Mouse (Mus musculus): Measurements from ENCODE around the gene Tfap4. TPM values are rescaled to one million over a fixed set of nuclear protein-coding genes. Genes with fewer than 3 reads are reported as not detected.
"Not testable (repeated sequence)": the region's sequence is repeated elsewhere in the genome, so short reads cannot be mapped to it uniquely, and the experiment has no call there.

The Tfap4 gene
- polyA plus RNA-seq, 1 experiment, result 12.0 TPM

- H3K4me3 ChIP-seq (ENCODE audit: control insufficient read depth, insufficient read depth, low read length), result peak overlapping the region; percentile 64
- 8% methylated on average over 14 of the region's 14 CpGs for WGBS
- H3K27ac ChIP-seq (ENCODE audit: control insufficient read depth, insufficient read depth, low read length), result 0 out of 2 replicates have a peak overlapping the region, but pooled peaks have one; percentile 7
- TF ChIP-seq CTCF (IDR thresholded peaks at IDR 0.05; ENCODE audit: borderline replicate concordance, control insufficient read depth, extremely low read depth, insufficient read depth, low read length, poor library complexity) (no peak), POLR2A (IDR thresholded peaks at IDR 0.05; ENCODE audit: control insufficient read depth, extremely low read depth, insufficient read depth, low read length, poor library complexity) (no peak)
- H3K27me3 ChIP-seq (ENCODE audit: control insufficient read depth, insufficient read depth, low read length), result no peaks in the 10 kb centered on the region
- peaks cover 22% of the 10 kb centered on the region for H3K4me1 ChIP-seq (replicated peaks; ENCODE audit: control insufficient read depth, insufficient read depth, low read length)
- DNase-seq, result no peak
- no peaks in the 10 kb centered on the region for H3K36me3 ChIP-seq (ENCODE audit: control insufficient read depth, insufficient read depth, low read length)
Observed at GRCm38 (mm10) chr16:4585642-4586530, 26.2 kb upstream of the Tfap4 start.

- peaks cover 22% of the 10 kb centered on the region for H3K4me1 ChIP-seq (replicated peaks; ENCODE audit: control insufficient read depth, insufficient read depth, low read length)
- DNase-seq, result no peak
- H3K36me3 ChIP-seq (ENCODE audit: control insufficient read depth, insufficient read depth, low read length), result no peaks in the 10 kb centered on the region
- TF ChIP-seq CTCF (IDR thresholded peaks at IDR 0.05; ENCODE audit: borderline replicate concordance, control insufficient read depth, extremely low read depth, insufficient read depth, low read length, poor library complexity) (no peak), POLR2A (IDR thresholded peaks at IDR 0.05; ENCODE audit: control insufficient read depth, extremely low read depth, insufficient read depth, low read length, poor library complexity) (no peak)
- WGBS, result 28% methylated on average over 5 of the region's 5 CpGs
- H3K27ac ChIP-seq (ENCODE audit: control insufficient read depth, insufficient read depth, low read length), result no peak overlapping the region
- H3K27me3 ChIP-seq (ENCODE audit: control insufficient read depth, insufficient read depth, low read length), result no peaks in the 10 kb centered on the region
- no peak overlapping the region for H3K4me3 ChIP-seq (ENCODE audit: control insufficient read depth, insufficient read depth, low read length)
Observed at GRCm38 (mm10) chr16:4584438-4584837, 24.8 kb upstream of the Tfap4 start.

DNA sequence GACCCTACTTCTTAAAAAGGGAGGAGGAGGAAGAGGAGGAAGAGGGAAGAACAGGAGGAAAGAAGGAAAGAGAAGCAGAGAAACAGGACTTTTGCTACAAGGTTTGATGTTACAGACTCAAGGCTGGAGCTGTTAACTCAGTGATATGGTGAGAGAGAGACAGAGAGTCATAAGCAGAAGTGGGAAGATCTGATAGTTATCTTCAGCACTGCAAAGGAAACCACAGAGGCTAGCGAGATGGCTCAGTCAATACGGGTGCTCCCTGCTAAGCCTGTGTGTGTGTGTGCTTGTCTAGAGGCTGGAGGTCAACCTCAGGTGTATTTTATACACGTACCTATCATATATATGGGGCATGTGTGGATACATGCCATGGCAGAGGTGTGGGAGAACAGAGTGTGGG lies 24.2 kb upstream of the Tfap4 start:
- Histone ChIP-seq H3K36me3 (ENCODE audit: control insufficient read depth, insufficient read depth, low read length) (no peaks in the 10 kb centered on the region), H3K4me1 (replicated peaks; ENCODE audit: control insufficient read depth, insufficient read depth, low read length) (peaks cover 23% of the 10 kb centered on the region), H3K27ac (ENCODE audit: control insufficient read depth, insufficient read depth, low read length) (no peak overlapping the region), H3K4me3 (ENCODE audit: control insufficient read depth, insufficient read depth, low read length) (no peak overlapping the region), H3K27me3 (ENCODE audit: control insufficient read depth, insufficient read depth, low read length) (no peaks in the 10 kb centered on the region)
- WGBS, result 1% methylated on average over 3 of the region's 3 CpGs
- TF ChIP-seq CTCF (IDR thresholded peaks at IDR 0.05; ENCODE audit: borderline replicate concordance, control insufficient read depth, extremely low read depth, insufficient read depth, low read length, poor library complexity), result no peak
- no peak for DNase-seq

GRCm38 (mm10) chr16:4581179-4581578 lies 21.5 kb upstream of the Tfap4 start:
- WGBS, result 98% methylated on average over 4 of the region's 4 CpGs
- not testable (repeated sequence) for H3K27ac ChIP-seq (ENCODE audit: control insufficient read depth, insufficient read depth, low read length); H3K36me3 ChIP-seq (ENCODE audit: control insufficient read depth, insufficient read depth, low read length); H3K27me3 ChIP-seq (ENCODE audit: control insufficient read depth, insufficient read depth, low read length); DNase-seq; H3K4me3 ChIP-seq (ENCODE audit: control insufficient read depth, insufficient read depth, low read length)
- H3K4me1 ChIP-seq (replicated peaks; ENCODE audit: control insufficient read depth, insufficient read depth, low read length), result peaks cover 24% of the 10 kb centered on the region

- H3K4me3 ChIP-seq (ENCODE audit: control insufficient read depth, insufficient read depth, low read length), result no peak overlapping the region
- H3K27me3 ChIP-seq (ENCODE audit: control insufficient read depth, insufficient read depth, low read length), result no peaks in the 10 kb centered on the region
- no peak overlapping the region for H3K27ac ChIP-seq (ENCODE audit: control insufficient read depth, insufficient read depth, low read length)
- no peak for DNase-seq
- peaks cover 11% of the 10 kb centered on the region for H3K4me1 ChIP-seq (replicated peaks; ENCODE audit: control insufficient read depth, insufficient read depth, low read length)
- H3K36me3 ChIP-seq (ENCODE audit: control insufficient read depth, insufficient read depth, low read length), result no peaks in the 10 kb centered on the region
- 33% methylated on average over 7 of the region's 7 CpGs for WGBS
- TF ChIP-seq POLR2A (IDR thresholded peaks at IDR 0.05; ENCODE audit: control insufficient read depth, extremely low read depth, insufficient read depth, low read length, poor library complexity) (no peak), CTCF (IDR thresholded peaks at IDR 0.05; ENCODE audit: borderline replicate concordance, control insufficient read depth, extremely low read depth, insufficient read depth, low read length, poor library complexity) (no peak)
Observed at GRCm38 (mm10) chr16:4578630-4579029, 19.0 kb upstream of the Tfap4 start.

DNA sequence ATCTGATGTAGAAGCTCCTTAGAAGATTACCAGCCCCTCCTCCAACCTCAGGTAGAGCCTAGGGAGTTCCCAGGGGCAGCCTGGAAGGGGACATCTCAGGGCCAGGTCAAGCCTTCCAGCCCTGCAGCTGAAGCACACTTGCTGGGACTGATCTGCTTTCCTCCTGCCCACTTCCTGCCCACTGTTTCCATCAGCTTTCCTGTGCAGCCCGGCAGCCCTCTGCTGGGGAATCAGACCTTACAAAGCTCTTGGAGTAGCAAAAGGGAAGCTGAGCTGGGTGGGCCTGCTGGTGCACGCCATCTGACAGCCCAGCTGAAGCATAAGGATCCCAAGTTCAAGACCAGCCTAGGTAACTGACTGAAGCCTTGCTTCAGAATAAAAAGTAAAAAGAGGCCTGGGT lies 17.2 kb upstream of the Tfap4 start:
- 13% methylated on average over 2 of the region's 2 CpGs for WGBS
- TF ChIP-seq POLR2A (IDR thresholded peaks at IDR 0.05; ENCODE audit: control insufficient read depth, extremely low read depth, insufficient read depth, low read length, poor library complexity) (no peak), CTCF (IDR thresholded peaks at IDR 0.05; ENCODE audit: borderline replicate concordance, control insufficient read depth, extremely low read depth, insufficient read depth, low read length, poor library complexity) (no peak)
- Histone ChIP-seq H3K27ac (ENCODE audit: control insufficient read depth, insufficient read depth, low read length) (no peak overlapping the region), H3K36me3 (ENCODE audit: control insufficient read depth, insufficient read depth, low read length) (no peaks in the 10 kb centered on the region), H3K4me3 (ENCODE audit: control insufficient read depth, insufficient read depth, low read length) (no peak overlapping the region), H3K27me3 (ENCODE audit: control insufficient read depth, insufficient read depth, low read length) (no peaks in the 10 kb centered on the region), H3K4me1 (replicated peaks; ENCODE audit: control insufficient read depth, insufficient read depth, low read length) (peaks cover 9% of the 10 kb centered on the region)
- DNase-seq, result no peak

- Histone ChIP-seq H3K36me3 (ENCODE audit: control insufficient read depth, insufficient read depth, low read length) (no peaks in the 10 kb centered on the region), H3K27me3 (ENCODE audit: control insufficient read depth, insufficient read depth, low read length) (no peaks in the 10 kb centered on the region), H3K4me3 (ENCODE audit: control insufficient read depth, insufficient read depth, low read length) (no peak overlapping the region), H3K27ac (ENCODE audit: control insufficient read depth, insufficient read depth, low read length) (no peak overlapping the region), H3K4me1 (replicated peaks; ENCODE audit: control insufficient read depth, insufficient read depth, low read length) (peaks cover 9% of the 10 kb centered on the region)
- TF ChIP-seq CTCF (IDR thresholded peaks at IDR 0.05; ENCODE audit: borderline replicate concordance, control insufficient read depth, extremely low read depth, insufficient read depth, low read length, poor library complexity), result no peak
- TF ChIP-seq POLR2A (IDR thresholded peaks at IDR 0.05; ENCODE audit: control insufficient read depth, extremely low read depth, insufficient read depth, low read length, poor library complexity), result no peak
- WGBS, result 83% methylated on average over 2 of the region's 2 CpGs
- DNase-seq, result no peak
Observed at GRCm38 (mm10) chr16:4576038-4576437, 16.4 kb upstream of the Tfap4 start.
